Mouse (Mus musculus) heart, postnatal 0 days (tissue): ENCODE data around the gene Fbxo21. TPM values are rescaled to one million over a fixed set of nuclear protein-coding genes. Genes with fewer than 3 reads are reported as not detected.

ENCODE experiments used
- ATAC-seq: fragments of 200-750 bp; cut with Nextera tagmentation; 2 replicates; pipeline ENCODE4 v1.8.0; 2017; ENCODE audit warnings: low read depth, moderate number of reproducible peaks, moderate library complexity; ENCODE audit not compliant: insufficient read depth
- DNase-seq: peaks from one replicate; pipeline ENCODE4 v3.0.0-alpha.2; 2016; ENCODE audit warnings: low spot score
- H3K27ac ChIP-seq: fragments of 300-500 bp; sonication (generic); 2 replicates; pipeline ENCODE4 v1.5.1; 2014; ENCODE audit warnings: low read depth, mild to moderate bottlenecking
- H3K27me3 ChIP-seq: fragments of 300-500 bp; sonication (generic); 2 replicates; pipeline ENCODE4 v1.6.1; 2014; ENCODE audit warnings: low read length, mixed read lengths; ENCODE audit not compliant: control insufficient read depth, insufficient read depth
- H3K36me3 ChIP-seq: fragments of 300-500 bp; sonication (generic); replicated peaks from 2 replicates; pipeline ENCODE4 v1.6.1; 2014; ENCODE audit warnings: low read length, mixed read lengths; ENCODE audit not compliant: control insufficient read depth, insufficient read depth
- H3K4me1 ChIP-seq: fragments of 300-500 bp; sonication (generic); 2 replicates; pipeline ENCODE4 v1.6.1; 2014; ENCODE audit warnings: antibody characterized with exemption; ENCODE audit not compliant: control insufficient read depth, insufficient read depth
- H3K4me2 ChIP-seq: fragments of 300-500 bp; sonication (generic); 2 replicates; pipeline ENCODE4 v1.6.1; 2014; ENCODE audit warnings: low read depth, mild to moderate bottlenecking, low read length, moderate library complexity
- H3K4me3 ChIP-seq: fragments of 300-500 bp; sonication (generic); 2 replicates; pipeline ENCODE4 v1.5.1; 2014; ENCODE audit warnings: low read depth, low read length
- H3K9ac ChIP-seq: fragments of 300-500 bp; sonication (generic); replicated peaks from 2 replicates; pipeline ENCODE4 v1.6.1; 2014; ENCODE audit warnings: low read depth, low read length, mixed read lengths
- H3K9me3 ChIP-seq: fragments of 300-500 bp; sonication (generic); replicated peaks from 2 replicates; pipeline ENCODE4 v1.6.1; 2016; ENCODE audit warnings: low read length; ENCODE audit not compliant: control insufficient read depth
- CTCF ChIP-seq: IDR thresholded peaks from 2 replicates; pipeline ENCODE4 v1.5.1; 2016; ENCODE audit warnings: antibody characterized with exemption, control low read depth, low read depth
- EP300 ChIP-seq: IDR thresholded peaks from 2 replicates; pipeline ENCODE4 v1.6.1; 2016; ENCODE audit warnings: antibody characterized with exemption, low read depth
- WGBS: fragments of 180-500 bp; shearing (Covaris S2); extraction: QIAGEN DNeasy Blood & Tissue Kit; methylation state at CpG from one replicate; pipeline ENCODE4 v1.1.7; 2014; 5-methylcytosine and 5-hydroxymethylcytosine counted together
- polyA plus RNA-seq: library from polyadenylated mRNA; unstranded; fragments of >200 nt; fragmentation: Nextera tagmentation; extraction: Ambion mirVana; gene quantifications from 2 replicates; pipeline ENCODE4 v1.2.1, GENCODE M21; 2015
- total RNA-seq: library from RNA; depleted of rRNA; stranded (reverse); fragments of >200 nt; gene quantifications from 2 replicates; pipeline ENCODE4 v1.2.3, GENCODE M21; 2014; ENCODE audit warnings: low replicate concordance

Fbxo21 gene
- total and polyA plus RNA-seq, 2 experiments from 2014 or later = 36.0 to 50.8 TPM

- Histone ChIP-seq H3K27me3 (no peaks in the 10 kb centered on the region), H3K4me3 (no peak overlapping the region), H3K4me2 (no peak overlapping the region), H3K9me3 (no peaks in the 10 kb centered on the region), H3K36me3 (no peaks in the 10 kb centered on the region), H3K4me1 (no peaks in the 10 kb centered on the region; the same call in 1 of the 2 replicates), H3K9ac (no peak overlapping the region), H3K27ac (no peak overlapping the region)
- 82% methylated on average over 10 of the region's 10 CpGs for WGBS
- no peak for ATAC-seq
- DNase-seq = no peak
- no peak for TF ChIP-seq EP300
- TF ChIP-seq CTCF = no peak
These were observed 6.7 kb upstream of the Fbxo21 start for GRCm38 (mm10) chr5:117969681-117970427.

GRCm38 (mm10) chr5:117976263-117976656 lies 270 bp upstream of the Fbxo21 start:
- peaks cover 23% of the 10 kb centered on the region for H3K36me3 ChIP-seq
- DNase-seq (no peak), ATAC-seq (no peak)
- no peak overlapping the region for H3K27ac ChIP-seq
- H3K9ac ChIP-seq = no peak overlapping the region
- peaks cover 13% of the 10 kb centered on the region; the same call in 1 of the 2 replicates for H3K4me1 ChIP-seq
- H3K27me3 ChIP-seq = no peaks in the 10 kb centered on the region
- H3K9me3 ChIP-seq = no peaks in the 10 kb centered on the region
- H3K4me3 ChIP-seq = peak overlapping the region; percentile 87
- 24% methylated on average over 19 of the region's 19 CpGs for WGBS
- H3K4me2 ChIP-seq = peak overlapping the region; percentile 90
- TF ChIP-seq CTCF = no peak
- no peak for TF ChIP-seq EP300

GRCm38 (mm10) chr5:117977501-117978158 lies 1.1 kb downstream of the Fbxo21 start:
- H3K27me3 ChIP-seq = no peaks in the 10 kb centered on the region
- WGBS = 20% methylated on average over 30 of the region's 30 CpGs
- peak overlapping the region; percentile 68; the same call in 1 of the 2 replicates for H3K27ac ChIP-seq
- peak overlapping the region; percentile 87 for H3K4me3 ChIP-seq
- ATAC-seq = no peak
- peak overlapping the region; percentile 90 for H3K4me2 ChIP-seq
- no peaks in the 10 kb centered on the region for H3K9me3 ChIP-seq
- TF ChIP-seq CTCF (no peak), EP300 (no peak)
- H3K9ac ChIP-seq = peak overlapping the region; percentile 81
- H3K4me1 ChIP-seq = peaks cover 13% of the 10 kb centered on the region; the same call in 1 of the 2 replicates
- no peak for DNase-seq
- peaks cover 36% of the 10 kb centered on the region for H3K36me3 ChIP-seq

GRCm38 (mm10) chr5:117978159-117978697 lies 1.7 kb downstream of the Fbxo21 start:
- Histone ChIP-seq H3K4me1 (peaks cover 13% of the 10 kb centered on the region; the same call in 1 of the 2 replicates), H3K4me2 (peak overlapping the region; percentile 90), H3K27ac (no peak overlapping the region), H3K9ac (no peak overlapping the region), H3K36me3 (peaks cover 41% of the 10 kb centered on the region), H3K9me3 (no peaks in the 10 kb centered on the region), H3K4me3 (peak overlapping the region; percentile 87; the same call in 1 of the 2 replicates), H3K27me3 (no peaks in the 10 kb centered on the region)
- no peak for TF ChIP-seq CTCF
- no peak for TF ChIP-seq EP300
- 74% methylated on average over 17 of the region's 17 CpGs for WGBS
- no peak for ATAC-seq
- DNase-seq = no peak

- no peak overlapping the region for H3K4me2 ChIP-seq
- ATAC-seq (no peak), DNase-seq (no peak)
- no peak overlapping the region for H3K4me3 ChIP-seq
- no peaks in the 10 kb centered on the region for H3K27me3 ChIP-seq
- WGBS = 93% methylated on average over 5 of the region's 5 CpGs
- H3K36me3 ChIP-seq = peaks cover 46% of the 10 kb centered on the region
- H3K27ac ChIP-seq = no peak overlapping the region
- no peak for TF ChIP-seq EP300
- no peak for TF ChIP-seq CTCF
- peaks cover 13% of the 10 kb centered on the region; the same call in 1 of the 2 replicates for H3K4me1 ChIP-seq
- no peak overlapping the region for H3K9ac ChIP-seq
- no peaks in the 10 kb centered on the region for H3K9me3 ChIP-seq
These were observed 2.6 kb downstream of the Fbxo21 start for GRCm38 (mm10) chr5:117979082-117979481.
